Mouse (Mus musculus) neutrophil, adult 5-6 weeks (primary cell): ENCODE measurements around the gene P2ry12. TPM values are rescaled to one million over a fixed set of nuclear protein-coding genes. Genes with fewer than 3 reads are reported as not detected.

Experiments used
- ATAC-seq: fragments of 151-379, 151-347 bp; 2 replicates; pipeline ENCODE4 v1.8.0; 2017; ENCODE audit warnings: mild to moderate bottlenecking, moderate TSS enrichment; ENCODE audit not compliant: insufficient number of reproducible peaks, poor library complexity, low FRiP score, severe bottlenecking; ENCODE audit errors: extremely low read depth
- total RNA-seq: library from RNA; stranded (forward); fragments of 200-1000 nt; gene quantifications from 2 replicates; pipeline ENCODE4 v1.2.3, GENCODE M21; 2017

P2ry12 gene
- total RNA-seq, 1 experiment from 2014 or later, result 15.8 TPM

- ATAC-seq, result no peak
Observed at GRCm38 (mm10) chr3:59248031-59248430, 14.6 kb downstream of the P2ry12 start.

GRCm38 (mm10) chr3:59243384-59243783 is 19.3 kb downstream of the P2ry12 start:
- ATAC-seq, result no peak

- peak; percentile 62; the same call in 1 of the 2 replicates for ATAC-seq
Observed at GRCm38 (mm10) chr3:59234878-59235277, 27.8 kb downstream of the P2ry12 start.

GRCm38 (mm10) chr3:59230912-59231311 is 31.8 kb downstream of the P2ry12 start:
- ATAC-seq, result no peak

- ATAC-seq, result peak; percentile 66
Observed at GRCm38 (mm10) chr3:59228730-59229551, 33.7 kb downstream of the P2ry12 start.

- no peak for ATAC-seq
Observed at GRCm38 (mm10) chr3:59227696-59228095, 35.0 kb downstream of the P2ry12 start.

GRCm38 (mm10) chr3:59225411-59225810 is 37.3 kb downstream of the P2ry12 start:
- peak; percentile 65; the same call in 1 of the 2 replicates for ATAC-seq

- ATAC-seq, result no peak
Observed at GRCm38 (mm10) chr3:59222303-59222702, 40.4 kb downstream of the P2ry12 start.

GRCm38 (mm10) chr3:59219326-59219725 is 43.3 kb downstream of the P2ry12 start:
- ATAC-seq, result no peak

GRCm38 (mm10) chr3:59217211-59217610 is 45.5 kb downstream of the P2ry12 start:
- ATAC-seq, result no peak

GRCm38 (mm10) chr3:59212404-59212803 is 50.3 kb downstream of the P2ry12 start:
- ATAC-seq, result peak; percentile 26

GRCm38 (mm10) chr3:59211784-59212183 is 50.9 kb downstream of the P2ry12 start:
- peak; percentile 34; the same call in 1 of the 2 replicates for ATAC-seq

- peak; percentile 61 for ATAC-seq
Observed at GRCm38 (mm10) chr3:59210727-59211126, 51.9 kb downstream of the P2ry12 start, which contains the start of gene P2ry13. Gene P2ry13, minus strand, starts transcription at chr3:59210882.

- no peak for ATAC-seq
Observed at GRCm38 (mm10) chr3:59210089-59210488, 52.6 kb downstream of the P2ry12 start.

- no peak for ATAC-seq
Observed at GRCm38 (mm10) chr3:59208650-59209548, 53.8 kb downstream of the P2ry12 start.

GRCm38 (mm10) chr3:59205941-59206340 is 56.7 kb downstream of the P2ry12 start:
- ATAC-seq, result no peak

GRCm38 (mm10) chr3:59204719-59205503 is 57.8 kb downstream of the P2ry12 start:
- peak; percentile 40 for ATAC-seq

GRCm38 (mm10) chr3:59203802-59204520 is 58.7 kb downstream of the P2ry12 start:
- no peak for ATAC-seq
